Mouse (Mus musculus) C2C12 (cell line): Measurements from ENCODE around the gene Tusc2. TPM values are rescaled to one million over a fixed set of nuclear protein-coding genes. Genes with fewer than 3 reads are reported as not detected.

Source experiments
- H3K27me3 ChIP-seq: one replicate; pipeline ENCODE4 v1.6.1; 2011; ENCODE audit not compliant: control insufficient read depth, insufficient read depth, insufficient read length
- H3K36me3 ChIP-seq: one replicate; pipeline ENCODE4 v1.6.1; 2011; ENCODE audit not compliant: control insufficient read depth, insufficient read depth
- H3K4me3 ChIP-seq: one replicate; pipeline ENCODE4 v1.5.1; 2011; ENCODE audit warnings: mild to moderate bottlenecking, control low read depth; ENCODE audit not compliant: poor library complexity, insufficient read depth, severe bottlenecking
- H3K79me2 ChIP-seq: one replicate; pipeline ENCODE4 v1.6.1; 2011; ENCODE audit not compliant: control insufficient read depth, insufficient read depth
- H3K79me3 ChIP-seq: one replicate; pipeline ENCODE4 v1.6.1; 2011; ENCODE audit warnings: low read depth, control low read depth
- H3ac ChIP-seq: one replicate; pipeline ENCODE3; 2011; ENCODE audit warnings: low read depth; ENCODE audit not compliant: control insufficient read depth, insufficient read length
- CEBPB ChIP-seq: IDR thresholded peaks from one replicate; pipeline ENCODE4 v1.6.1; 2011; ENCODE audit warnings: low read depth, mild to moderate bottlenecking, control low read depth, moderate library complexity
- CTCF ChIP-seq: IDR thresholded peaks from one replicate; pipeline ENCODE4 v1.5.1; 2011; ENCODE audit not compliant: control insufficient read depth, insufficient read depth, insufficient read length
- FOSL1 ChIP-seq: IDR thresholded peaks from one replicate; pipeline ENCODE4 v1.8.0; 2011; ENCODE audit warnings: mild to moderate bottlenecking, low read length; ENCODE audit not compliant: poor library complexity, insufficient read depth, severe bottlenecking
- MAX ChIP-seq: IDR thresholded peaks from one replicate; pipeline ENCODE4 v1.6.1; 2011; ENCODE audit warnings: mild to moderate bottlenecking, control low read depth
- MYOD1 ChIP-seq: IDR thresholded peaks from one replicate; pipeline ENCODE4 v1.6.1; 2011; ENCODE audit warnings: low read depth; ENCODE audit not compliant: control insufficient read depth, insufficient read length
- MYOG ChIP-seq: IDR thresholded peaks from one replicate; pipeline ENCODE4 v1.6.1; 2011; ENCODE audit not compliant: control insufficient read depth, insufficient read length; ENCODE audit errors: extremely low read depth
- USF1 ChIP-seq: IDR thresholded peaks from one replicate; pipeline ENCODE4 v1.6.1; 2011; ENCODE audit warnings: low read depth, mild to moderate bottlenecking, control low read depth, moderate library complexity
- long read RNA-seq, 2 experiments: library from polyadenylated mRNA; unstranded; transcript quantifications; one replicate each; pipeline ENCODE4 v2.0.0; 2019 to 2020
- polyA plus RNA-seq: library from polyadenylated mRNA; unstranded; fragments of >200 nt; fragmentation: generic; extraction: Trizol; gene quantifications from one replicate; pipeline ENCODE4 v1.2.1, GENCODE M21; 2012; ENCODE audit warnings: missing spikeins

The Tusc2 gene
- 15.9 TPM for polyA plus RNA-seq
- long read RNA-seq, experiment 1, transcript Tusc2-201 (3 exons, 1,665 nt), result major isoform, 23 of 26 reads
- long read RNA-seq, experiment 1, partial matches to known transcripts, result 0 of 26 reads
- long read RNA-seq, experiment 1, other reads (novel, unspliced or antisense), result 2 of 26 reads
- long read RNA-seq, experiment 2, transcript Tusc2-201 (3 exons, 1,665 nt), result major isoform, 23 of 24 reads
- long read RNA-seq, experiment 2, partial matches to known transcripts, result 0 of 24 reads
- long read RNA-seq, experiment 2, other reads (novel, unspliced or antisense), result 0 of 24 reads

DNA sequence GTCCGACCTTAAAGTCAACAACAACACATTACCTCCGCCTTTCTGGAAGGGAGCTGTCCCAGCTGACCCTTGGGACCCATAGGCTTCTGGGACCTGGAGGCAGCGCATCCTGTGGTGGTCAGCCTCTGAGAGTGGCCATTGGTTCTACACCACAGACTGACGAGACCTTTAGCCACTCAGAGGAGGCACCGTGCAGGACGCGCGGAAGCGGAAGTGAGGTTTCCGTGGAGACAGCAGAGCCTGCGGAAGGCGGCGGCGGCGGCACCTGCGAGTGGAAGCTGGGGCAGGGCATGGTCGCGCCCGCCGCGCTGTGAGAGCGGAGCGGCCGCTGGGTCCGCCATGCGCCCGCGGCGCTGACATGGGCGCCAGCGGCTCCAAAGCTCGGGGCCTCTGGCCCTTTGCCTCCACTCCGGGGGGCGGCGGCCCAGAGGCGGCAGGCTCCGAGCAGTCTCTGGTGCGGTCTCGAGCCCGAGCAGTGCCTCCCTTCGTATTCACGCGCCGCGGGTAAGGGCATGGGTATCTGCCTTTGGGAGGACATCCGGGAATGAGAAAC, at the start of gene Tusc2:
Tusc2 (plus strand) TSS at position 227 of the 553 bp plus-strand sequence.
- Histone ChIP-seq H3K27me3 (no peaks in the 10 kb centered on the region), H3K79me3 (peaks cover 10% of the 10 kb centered on the region), H3K79me2 (peaks cover 19% of the 10 kb centered on the region), H3K4me3 (peak within 1 kb of the TSS; percentile 46), H3K36me3 (peaks cover 50% of the 10 kb centered on the region), H3ac (peak within 1 kb of the TSS; percentile 49)
- TF ChIP-seq USF1 (no peak), CEBPB (no peak), MYOD1 (no peak), MAX (no peak), CTCF (no peak), FOSL1 (no peak), MYOG (no peak)

DNA sequence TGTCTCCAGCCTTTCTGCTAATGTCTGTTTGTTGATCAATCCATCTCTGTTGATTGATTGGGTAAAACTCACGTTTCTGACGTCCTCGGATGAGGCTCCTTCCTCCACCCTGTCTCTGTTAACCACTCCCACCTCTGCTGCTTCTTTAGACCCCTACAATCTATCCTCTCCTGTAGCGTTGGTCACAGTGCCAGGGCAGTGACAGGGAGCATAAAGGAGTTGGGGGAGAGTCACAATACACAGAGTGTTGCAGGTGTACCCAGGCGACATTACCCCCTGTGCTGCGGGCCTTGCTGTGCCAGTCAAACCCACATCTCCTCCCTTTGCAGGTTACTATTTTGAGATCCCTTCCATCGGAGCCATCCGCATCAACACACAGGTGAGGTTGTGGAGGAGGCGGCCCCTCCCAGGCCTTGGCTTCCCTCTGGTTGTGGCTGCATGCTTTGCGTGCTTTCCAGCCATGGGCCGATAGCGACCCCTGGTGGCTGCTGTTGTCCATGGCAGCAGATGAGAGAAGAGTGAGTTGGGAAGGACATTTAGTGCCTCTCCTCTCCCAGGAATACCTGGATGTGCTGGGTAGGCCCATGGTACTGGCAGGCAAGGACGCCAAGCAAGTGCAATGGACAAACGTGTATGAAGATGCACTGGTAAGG, 48.6 kb upstream of the Tusc2 start:
- H3K79me3 ChIP-seq, result no peaks in the 10 kb centered on the region
- TF ChIP-seq CEBPB, result no peak
- TF ChIP-seq CTCF, result peak; percentile 78
- no peak for TF ChIP-seq MYOD1
- no peaks in the 10 kb centered on the region for H3K36me3 ChIP-seq
- H3ac ChIP-seq, result no peak overlapping the region
- no peaks in the 10 kb centered on the region for H3K79me2 ChIP-seq
- H3K27me3 ChIP-seq, result peaks cover 74% of the 10 kb centered on the region
- H3K4me3 ChIP-seq, result no peak overlapping the region

DNA sequence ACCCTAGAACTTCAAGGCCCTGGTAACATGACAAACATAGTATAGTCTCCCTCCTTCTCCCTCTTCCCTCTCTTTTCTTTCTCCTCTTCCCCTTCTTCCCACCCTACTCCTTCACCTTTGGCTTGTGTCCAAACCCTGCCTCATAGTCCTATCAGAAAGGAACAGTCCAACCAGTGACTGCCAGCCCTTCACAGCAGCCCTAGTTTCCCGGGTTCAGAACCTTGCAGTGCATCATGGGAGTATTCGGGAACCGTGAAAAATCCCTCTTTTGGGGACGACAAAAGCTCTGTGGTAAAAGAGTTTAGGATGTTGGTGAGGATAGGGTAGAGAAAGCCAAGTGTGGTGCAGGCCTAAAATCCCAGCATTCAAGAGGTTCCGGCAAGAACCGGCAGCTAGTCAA, 42.7 kb upstream of the Tusc2 start:
- Histone ChIP-seq H3K4me3 (no peak overlapping the region), H3K36me3 (no peaks in the 10 kb centered on the region), H3ac (no peak overlapping the region), H3K79me3 (no peaks in the 10 kb centered on the region), H3K79me2 (no peaks in the 10 kb centered on the region), H3K27me3 (peaks cover 72% of the 10 kb centered on the region)
- TF ChIP-seq MYOD1 (no peak), CTCF (no peak), MYOG (no peak), CEBPB (no peak), FOSL1 (no peak)

DNA sequence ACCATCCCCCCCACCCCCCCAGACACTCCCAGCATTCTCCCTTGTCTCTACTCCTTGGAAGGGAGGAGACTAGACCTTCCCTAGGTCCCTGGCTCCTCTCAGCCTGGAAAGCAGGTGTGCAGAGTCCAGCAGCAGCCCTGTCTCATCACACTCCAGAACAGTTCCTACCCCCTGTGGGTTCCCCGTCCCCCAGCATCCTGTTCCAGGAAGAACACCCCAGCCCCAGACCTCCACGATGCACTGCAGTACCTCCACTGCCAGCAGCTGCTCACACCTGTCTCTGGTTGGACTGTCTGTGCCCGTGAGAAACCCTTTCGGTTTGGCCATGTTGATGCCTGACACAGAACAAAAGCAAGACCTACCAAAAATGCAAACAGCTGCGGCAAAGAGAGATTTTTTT, 41.9 kb upstream of the Tusc2 start:
- Histone ChIP-seq H3K4me3 (no peak overlapping the region), H3K36me3 (no peaks in the 10 kb centered on the region), H3K27me3 (peaks cover 79% of the 10 kb centered on the region), H3ac (no peak overlapping the region), H3K79me3 (no peaks in the 10 kb centered on the region), H3K79me2 (no peaks in the 10 kb centered on the region)
- TF ChIP-seq MYOG (no peak), FOSL1 (no peak), CTCF (no peak), CEBPB (no peak), USF1 (no peak), MAX (no peak), MYOD1 (no peak)

DNA sequence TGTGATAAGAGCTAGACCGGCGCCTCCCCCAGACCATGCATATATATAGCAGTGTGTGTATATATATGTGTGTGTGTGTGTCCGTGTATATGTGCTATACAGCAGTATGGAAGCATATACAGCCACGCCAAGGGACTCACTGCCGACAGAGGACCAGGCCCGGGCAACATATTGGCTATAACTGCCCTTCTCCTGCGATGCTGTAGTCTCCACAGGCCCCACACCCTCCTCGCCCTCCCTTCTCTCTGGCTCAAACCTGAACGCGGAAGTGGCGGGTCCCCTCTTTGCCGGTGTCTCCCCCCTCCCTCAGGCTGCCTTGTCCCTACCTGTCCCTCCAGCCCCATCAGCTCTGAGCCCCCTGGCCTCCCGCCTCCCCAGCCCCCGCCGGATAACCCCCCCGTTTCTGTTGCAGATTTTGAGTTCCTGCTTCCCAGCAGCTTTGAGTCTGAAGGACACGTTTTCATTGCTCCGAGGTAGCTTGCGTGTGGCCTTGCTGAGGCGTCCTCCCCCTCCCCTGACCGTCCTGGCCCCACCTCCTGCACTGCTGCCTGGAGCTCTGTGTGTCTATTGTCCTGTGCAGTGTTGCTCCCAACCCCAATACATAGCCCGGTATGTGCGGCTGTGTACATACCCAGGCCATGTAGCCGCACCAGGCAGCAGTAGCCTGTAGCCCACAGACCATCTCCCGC, 41.2 kb upstream of the Tusc2 start:
- Histone ChIP-seq H3K79me2 (no peaks in the 10 kb centered on the region), H3K27me3 (peaks cover 84% of the 10 kb centered on the region), H3K4me3 (no peak overlapping the region), H3K79me3 (no peaks in the 10 kb centered on the region), H3K36me3 (no peaks in the 10 kb centered on the region), H3ac (no peak overlapping the region)
- no peak for TF ChIP-seq USF1
- TF ChIP-seq MAX, result no peak
- TF ChIP-seq MYOD1, result no peak
- TF ChIP-seq MYOG, result no peak
- TF ChIP-seq FOSL1, result no peak
- TF ChIP-seq CTCF, result no peak
- no peak for TF ChIP-seq CEBPB

DNA sequence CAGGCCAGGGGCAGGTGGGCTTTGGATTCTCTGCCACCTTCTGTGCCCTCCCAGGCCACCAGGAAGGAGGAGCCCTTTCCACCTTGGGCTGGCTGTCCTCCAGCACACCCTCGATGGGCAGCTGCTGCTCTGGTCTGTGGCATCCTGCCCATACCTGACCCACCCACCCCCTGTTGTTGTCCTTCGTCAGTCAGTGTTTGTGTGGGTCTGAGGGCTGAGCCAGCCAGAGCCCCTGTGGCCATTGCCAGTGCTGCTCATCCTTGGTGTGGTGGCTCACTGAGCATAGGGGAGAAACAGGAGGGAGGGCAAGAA, 40.7 kb upstream of the Tusc2 start:
- Histone ChIP-seq H3K36me3 (no peaks in the 10 kb centered on the region), H3K79me2 (no peaks in the 10 kb centered on the region), H3K79me3 (no peaks in the 10 kb centered on the region), H3K4me3 (no peak overlapping the region), H3K27me3 (peaks cover 84% of the 10 kb centered on the region), H3ac (no peak overlapping the region)
- no peak for TF ChIP-seq USF1
- TF ChIP-seq MYOD1, result no peak
- TF ChIP-seq MYOG, result no peak
- no peak for TF ChIP-seq CEBPB
- no peak for TF ChIP-seq CTCF
- no peak for TF ChIP-seq MAX
- no peak for TF ChIP-seq FOSL1
